Mouse (Mus musculus): ENCODE data around the gene Draxin.

DNA sequence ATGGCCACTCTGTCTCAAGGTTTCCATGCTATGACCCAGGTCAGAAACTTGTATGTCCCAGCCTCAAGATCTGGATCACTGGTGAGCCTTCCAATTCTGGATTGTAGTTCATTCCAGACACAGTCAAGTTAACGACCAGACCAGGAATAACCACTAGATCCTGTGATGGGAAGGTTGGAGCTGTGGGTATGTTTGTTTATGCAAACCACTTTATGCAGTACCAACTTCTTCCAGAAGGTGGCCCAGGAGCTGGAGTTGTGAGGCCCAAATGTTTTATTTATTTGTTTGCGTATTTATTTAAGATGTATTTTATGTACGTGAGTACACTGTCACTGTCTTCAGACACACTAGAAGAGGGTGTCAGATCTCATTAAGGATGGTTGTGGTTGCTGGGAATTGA, 24.5 kb upstream of the Draxin start:
- peak; percentile 78 for TF ChIP-seq CTCF (conservative IDR thresholded peaks at IDR 0.05; ENCODE audit: low read length)
- TF ChIP-seq POU5F1 (IDR thresholded peaks at IDR 0.05; ENCODE audit: borderline replicate concordance, low read length) = no peak
- TF ChIP-seq NANOG (IDR thresholded peaks at IDR 0.05; ENCODE audit: borderline replicate concordance, low read length) = no peak

Measured in E14TG2a.4 (cell line).